Mouse (Mus musculus): Measurements from ENCODE around the gene Plekha4.
"Not testable (repeated sequence)": the region's sequence is repeated elsewhere in the genome, so short reads cannot be mapped to it uniquely, and the experiment has no call there.

Plekha4 gene

GRCm38 (mm10) chr7:45509181-45509882, 16.8 kb upstream of the Plekha4 start:
- no peak for DNase-seq

- peak; percentile 92 to 95 for DNase-seq
These were observed 16.0 kb upstream of the Plekha4 start, which contains the start of gene Nucb1 for GRCm38 (mm10) chr7:45509912-45510787. TSS of gene Nucb1 (minus strand) at chr7:45510406.

- DNase-seq, result no peak
These were observed 11.7 kb upstream of the Plekha4 start for GRCm38 (mm10) chr7:45514411-45514810.

- no peak for DNase-seq
These were observed 10.7 kb upstream of the Plekha4 start for GRCm38 (mm10) chr7:45515436-45515835.

GRCm38 (mm10) chr7:45516846-45517245, 9.3 kb upstream of the Plekha4 start:
- DNase-seq, result not testable (repeated sequence)

GRCm38 (mm10) chr7:45518618-45519017, 7.5 kb upstream of the Plekha4 start:
- no peak for DNase-seq

- DNase-seq, result no peak
These were observed 6.6 kb upstream of the Plekha4 start for GRCm38 (mm10) chr7:45519345-45520120.

GRCm38 (mm10) chr7:45520605-45521004, 5.5 kb upstream of the Plekha4 start:
- DNase-seq, result no peak

GRCm38 (mm10) chr7:45521728-45522184, 4.4 kb upstream of the Plekha4 start:
- peak; percentile 85 to 89 for DNase-seq

- DNase-seq, result no peak
These were observed 3.9 kb upstream of the Plekha4 start for GRCm38 (mm10) chr7:45522194-45522752.

GRCm38 (mm10) chr7:45522957-45523676, 3.0 kb upstream of the Plekha4 start:
- no peak for DNase-seq

GRCm38 (mm10) chr7:45523678-45524170, 2.4 kb upstream of the Plekha4 start:
- DNase-seq, result no peak

- DNase-seq, result peak in 1 of 2 experiments; percentile 44
These were observed 1.1 kb upstream of the Plekha4 start for GRCm38 (mm10) chr7:45524841-45525621.

- DNase-seq, result peak; percentile 50 to 68
These were observed 467 bp downstream of the Plekha4 start for GRCm38 (mm10) chr7:45526474-45527120.

- not testable (repeated sequence) for DNase-seq
These were observed 1.0 kb downstream of the Plekha4 start for GRCm38 (mm10) chr7:45527169-45527568.

- no peak for DNase-seq
These were observed 3.3 kb downstream of the Plekha4 start for GRCm38 (mm10) chr7:45529461-45529860.

GRCm38 (mm10) chr7:45530643-45531042, 4.5 kb downstream of the Plekha4 start:
- no peak for DNase-seq

GRCm38 (mm10) chr7:45535676-45536075, 9.5 kb downstream of the Plekha4 start:
- no peak for DNase-seq

GRCm38 (mm10) chr7:45537602-45538001, 11.5 kb downstream of the Plekha4 start:
- no peak for DNase-seq
